Mouse (Mus musculus): ENCODE measurements around the gene Defb28.

Defb28 gene

DNA sequence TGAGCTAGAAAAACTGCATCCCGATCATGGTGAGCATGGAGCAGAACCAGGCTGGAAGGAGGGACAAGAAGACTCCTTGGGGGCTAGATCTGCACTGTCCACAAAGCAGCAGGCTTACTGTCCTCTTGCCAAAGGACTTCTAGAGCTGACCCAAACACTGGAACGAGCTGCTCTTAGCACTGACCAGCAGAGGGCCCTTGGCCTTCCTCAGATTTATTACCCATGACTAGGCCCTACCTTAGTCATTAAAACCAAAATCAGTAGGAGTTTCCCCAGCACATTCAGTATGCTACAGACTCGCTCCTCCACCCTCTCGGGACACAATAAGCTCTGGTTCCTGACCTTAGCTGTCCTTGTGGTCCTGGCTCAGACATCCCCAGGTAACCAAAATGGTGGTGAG lies at the start of gene Defb28:
Defb28 (plus strand) TSS at position 275 of the 400 bp plus-strand sequence.
- no peak for DNase-seq (ENCODE audit: low read depth, low spot score)

DNA sequence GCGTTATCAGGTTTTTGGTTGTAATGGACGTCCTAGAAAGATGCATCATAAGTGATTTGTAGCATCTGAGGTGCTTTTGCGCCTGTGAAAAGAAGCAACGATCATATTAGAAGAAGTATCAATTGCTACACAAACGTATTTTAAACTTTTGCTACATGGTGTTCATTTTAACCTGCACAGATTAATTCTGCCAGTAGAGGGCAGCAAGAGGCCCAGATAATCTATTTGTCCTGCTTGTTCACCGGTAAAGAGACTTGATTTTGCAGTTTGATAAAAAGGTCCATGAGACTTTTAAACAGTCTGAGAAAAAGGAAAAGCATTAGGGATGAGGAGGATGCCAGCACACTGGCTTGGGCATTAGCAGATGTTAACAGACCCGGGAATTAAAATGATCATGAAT lies 47.1 kb upstream of the Defb28 start:
- DNase-seq (ENCODE audit: low read depth, low spot score), result peak; percentile 2

DNA sequence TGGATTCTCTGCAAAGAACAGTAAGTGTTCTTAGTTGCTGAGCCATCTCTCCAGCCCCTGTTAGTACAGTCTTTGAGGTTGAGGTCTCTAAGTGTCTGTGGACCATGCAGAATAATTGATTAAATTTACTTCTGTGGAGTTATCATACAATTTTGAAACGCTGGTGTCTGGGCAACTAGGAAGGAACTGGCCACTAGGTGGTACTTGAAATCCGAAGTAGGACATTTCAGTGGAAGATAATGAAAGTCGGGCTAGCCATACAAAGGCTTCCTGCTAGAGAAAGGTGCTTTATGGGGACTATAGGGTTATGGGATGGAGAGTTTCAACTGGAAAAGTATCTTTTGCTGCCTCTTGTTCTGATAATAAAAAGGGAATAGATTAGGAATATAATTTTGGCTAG lies 45.6 kb upstream of the Defb28 start:
- no peak for DNase-seq (ENCODE audit: low read depth, low spot score)

DNA sequence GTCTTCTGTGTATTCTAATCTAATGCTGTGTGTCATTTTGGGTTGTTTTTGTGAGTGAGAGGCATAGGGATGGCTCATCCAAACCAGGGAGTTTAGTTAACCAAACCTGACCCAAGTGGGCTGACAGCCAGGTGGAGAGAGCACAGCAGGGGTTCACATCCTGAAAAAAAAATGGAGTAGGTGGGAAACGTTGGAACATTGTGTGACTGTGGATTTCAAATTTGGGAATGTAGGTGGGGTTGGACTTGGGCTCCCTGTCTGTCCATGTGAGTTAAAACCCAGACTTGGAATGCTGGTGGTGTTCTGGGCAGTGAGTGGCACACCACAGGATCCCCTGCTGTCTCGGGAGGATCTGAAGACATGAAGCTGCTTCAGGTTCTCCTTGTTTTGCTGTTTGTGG lies 41.3 kb upstream of the Defb28 start, which contains the start of gene Defb20:
Defb20 (plus strand) TSS at position 301 of the 400 bp plus-strand sequence.
- no peak for DNase-seq (ENCODE audit: low read depth, low spot score)

DNA sequence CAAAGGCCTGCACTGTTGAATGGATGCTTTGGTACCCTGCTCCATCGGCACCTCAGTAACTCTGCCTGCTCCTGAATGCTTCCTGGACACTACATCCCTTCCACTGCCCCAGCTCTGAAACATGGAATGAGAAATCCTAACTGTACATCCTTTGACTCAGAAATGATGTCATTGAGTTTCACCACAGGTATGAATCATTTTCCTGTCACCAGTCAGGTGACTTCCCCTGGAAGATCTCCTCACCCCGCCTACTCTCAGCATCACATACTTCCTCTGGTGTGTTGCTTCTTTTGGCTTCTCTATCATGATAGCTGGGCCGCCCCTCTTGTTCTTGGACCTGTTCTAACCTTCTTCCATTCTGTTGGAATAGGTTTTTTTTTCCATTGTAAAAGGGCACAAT lies 37.2 kb upstream of the Defb28 start:
- no peak for DNase-seq (ENCODE audit: low read depth, low spot score)

DNA sequence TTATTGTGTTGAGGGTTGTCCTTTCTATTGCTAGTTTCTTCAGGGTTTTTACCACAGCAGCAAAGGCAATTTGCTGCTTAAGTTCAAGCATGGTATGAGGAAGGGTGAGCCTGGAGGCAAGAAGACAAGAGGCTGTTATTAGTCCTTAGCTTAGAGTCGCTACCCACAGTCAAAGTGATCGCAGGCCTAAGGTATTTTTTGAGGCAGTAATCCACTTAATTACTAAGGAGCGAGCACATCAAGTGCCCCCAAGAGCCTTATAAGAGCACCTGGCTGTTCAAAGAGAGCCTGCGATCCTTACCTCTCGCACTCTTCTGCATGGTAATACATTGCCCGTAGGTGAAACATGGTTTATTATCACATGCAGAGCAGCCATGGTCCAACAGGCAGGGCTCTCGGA lies 36.3 kb upstream of the Defb28 start:
- no peak for DNase-seq (ENCODE audit: low read depth, low spot score)

DNA sequence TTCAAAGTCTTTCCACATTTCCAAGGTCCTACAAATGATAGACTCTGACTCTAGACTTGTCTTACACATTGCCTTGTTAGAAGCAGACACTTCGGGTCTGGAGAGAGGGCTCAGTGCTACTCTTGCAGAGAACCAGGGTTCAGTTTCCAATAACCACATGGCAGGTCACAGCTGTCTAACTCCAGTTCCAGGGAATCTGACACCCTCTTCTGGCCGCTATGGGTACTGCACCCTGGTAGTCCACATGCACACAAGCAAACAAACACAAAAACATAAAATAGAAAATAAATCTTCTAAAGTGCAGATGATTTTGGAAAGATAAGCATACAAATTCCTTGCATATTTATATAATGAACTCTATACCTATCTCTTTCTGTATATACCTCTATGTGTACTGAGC lies 31.0 kb upstream of the Defb28 start:
- no peak for DNase-seq (ENCODE audit: low read depth, low spot score)

DNA sequence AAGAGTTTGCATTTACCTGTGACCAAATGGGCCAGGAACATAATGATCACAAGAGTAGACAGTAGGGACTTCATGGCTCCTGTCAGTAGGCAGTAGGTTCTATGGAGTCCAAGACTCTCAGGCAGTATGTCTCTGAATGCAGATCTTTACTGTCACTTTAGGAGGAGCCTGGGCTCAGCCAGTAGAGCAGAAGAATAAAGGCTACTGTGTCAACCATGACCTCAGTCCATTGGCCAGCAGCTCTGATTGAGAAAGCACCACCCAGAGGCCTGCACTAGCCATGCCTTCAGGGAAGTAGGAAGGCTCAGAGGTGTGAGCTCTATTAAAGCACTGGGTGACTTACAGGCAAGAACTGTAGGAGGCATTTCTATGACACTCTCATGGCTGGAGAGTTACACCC lies 28.0 kb upstream of the Defb28 start, which contains the start of gene Defb22:
Defb22 (minus strand) TSS at position 101 of the 400 bp plus-strand sequence.
- DNase-seq (ENCODE audit: low read depth, low spot score), result no peak

DNA sequence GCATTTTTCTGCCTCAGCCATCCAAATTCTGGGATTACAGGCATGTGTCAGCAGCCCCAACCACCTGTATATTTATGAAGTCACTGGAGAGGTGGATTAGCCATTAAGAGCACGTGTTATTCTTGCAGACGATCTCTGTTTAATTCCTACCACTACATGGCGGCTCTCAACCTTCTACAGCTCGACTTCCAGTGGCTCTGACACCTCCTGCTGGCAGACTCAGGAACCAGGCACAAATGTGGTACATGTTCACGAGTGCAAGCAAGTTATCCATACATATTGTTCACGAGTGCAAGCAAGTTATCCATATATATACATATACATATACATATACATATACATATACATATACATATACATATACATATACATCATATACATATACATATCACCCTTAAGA lies 24.9 kb upstream of the Defb28 start:
- no peak for DNase-seq (ENCODE audit: low read depth, low spot score)

DNA sequence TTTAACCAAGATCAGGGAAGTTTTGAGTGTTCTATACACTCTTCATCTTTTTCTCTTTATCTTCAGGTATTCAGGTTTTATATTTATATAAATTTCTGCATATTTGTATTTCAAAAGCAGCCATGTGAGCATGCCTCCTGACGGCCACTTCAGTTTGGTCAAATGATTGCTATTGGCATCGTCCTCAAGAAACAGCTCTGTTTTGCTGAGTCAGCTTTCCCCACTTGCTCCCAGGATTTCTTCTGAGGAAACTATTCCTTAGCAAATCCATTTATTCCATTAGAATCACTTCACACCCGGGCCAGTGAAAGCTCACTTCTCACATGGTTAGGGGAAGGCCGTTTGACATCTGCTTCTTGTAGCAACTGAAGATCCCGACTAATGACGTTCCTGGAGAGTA lies 20.0 kb upstream of the Defb28 start:
- no peak for DNase-seq (ENCODE audit: low read depth, low spot score)

DNA sequence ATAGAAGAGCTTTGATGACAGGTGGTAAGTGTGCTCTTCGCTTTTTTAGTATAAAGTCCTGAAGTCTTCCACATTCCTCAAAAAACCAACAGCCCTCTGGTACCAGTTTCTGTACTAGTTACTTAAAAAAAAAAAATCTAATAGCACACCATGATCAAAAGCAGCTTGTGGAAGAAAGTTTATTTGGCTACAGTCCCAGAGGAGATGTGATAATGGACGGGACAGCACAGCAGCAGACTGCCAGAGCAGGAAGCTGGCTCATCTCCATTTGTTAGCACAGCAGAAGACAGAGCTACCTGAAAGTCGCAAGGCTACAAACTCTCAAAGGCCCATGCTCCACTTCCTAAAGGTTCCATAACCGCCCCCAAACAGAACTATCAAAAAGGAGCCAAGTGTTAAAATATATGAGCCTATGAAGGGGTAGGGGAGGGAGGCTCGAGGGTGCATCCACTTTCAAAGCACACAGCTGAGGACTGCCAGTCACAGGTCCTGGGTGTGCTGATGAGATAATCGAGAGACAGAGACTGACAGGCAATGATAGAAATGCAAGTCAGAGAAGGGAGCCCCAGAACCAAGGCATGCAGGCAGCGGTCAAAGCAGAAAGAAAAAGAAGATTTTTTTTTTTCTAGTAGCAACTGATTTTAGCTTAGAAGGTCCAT lies 17.7 kb upstream of the Defb28 start:
- no peak for DNase-seq (ENCODE audit: low read depth, low spot score)

DNA sequence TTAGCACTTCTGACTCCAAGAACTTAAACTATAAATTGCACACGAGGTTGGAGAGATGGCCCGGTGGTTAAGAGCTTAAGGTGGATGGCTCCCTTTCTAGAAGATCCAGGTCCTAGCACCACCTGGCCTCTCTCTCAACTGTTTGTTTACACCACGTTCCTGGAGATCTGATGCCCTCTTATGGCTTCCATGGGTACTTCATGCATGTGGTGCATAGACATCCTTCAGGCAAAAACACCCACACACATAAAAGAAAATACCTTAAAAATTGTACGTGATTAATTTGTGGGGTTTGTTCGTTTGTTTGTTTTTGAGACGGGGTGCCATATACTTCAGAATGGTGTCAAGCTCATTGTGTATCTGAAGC lies 17.2 kb upstream of the Defb28 start:
- no peak for DNase-seq (ENCODE audit: low read depth, low spot score)

DNA sequence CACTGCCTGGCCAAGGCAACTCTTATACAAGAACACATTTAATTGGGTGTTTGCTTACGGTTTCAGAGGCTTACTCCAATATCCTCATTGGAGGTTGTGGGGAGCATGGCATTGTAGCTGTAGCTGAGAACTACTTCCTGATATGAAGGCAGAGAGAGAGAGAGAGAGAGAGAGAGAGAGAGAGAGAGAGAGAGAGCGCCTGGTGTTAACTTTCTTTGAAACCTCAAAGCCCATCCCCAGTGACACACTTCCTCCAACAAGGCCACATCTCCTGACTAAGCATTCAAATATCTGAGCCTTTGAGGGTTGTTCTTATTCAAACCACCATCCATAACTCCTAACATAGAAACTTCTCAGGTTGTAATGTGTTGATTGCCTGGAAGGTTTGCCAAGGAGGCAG lies 14.1 kb upstream of the Defb28 start:
- DNase-seq (ENCODE audit: low read depth, low spot score), result no peak

DNA sequence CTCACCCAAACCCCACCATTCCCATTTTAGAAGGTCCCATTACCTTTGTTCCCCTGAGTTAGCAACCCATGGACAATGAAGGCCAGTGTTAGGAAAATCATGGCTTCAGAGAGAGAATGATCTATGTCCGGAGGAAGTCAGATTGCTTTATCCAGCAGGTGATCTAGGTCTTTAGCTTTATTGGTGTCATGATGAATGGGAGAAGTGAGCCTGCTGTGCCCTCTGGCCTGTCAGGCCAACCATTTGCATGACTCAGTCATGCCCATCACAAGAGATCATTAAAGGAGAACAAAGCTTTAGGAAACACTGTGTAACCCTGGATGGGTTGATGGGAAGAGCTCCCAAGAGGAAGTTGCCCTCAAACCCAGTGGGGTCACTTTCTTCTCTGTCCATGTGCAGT lies 6.5 kb upstream of the Defb28 start, which contains the start of gene Defb26:
Defb26 (minus strand) TSS at position 101 of the 400 bp plus-strand sequence.
- no peak for DNase-seq (ENCODE audit: low read depth, low spot score)

DNA sequence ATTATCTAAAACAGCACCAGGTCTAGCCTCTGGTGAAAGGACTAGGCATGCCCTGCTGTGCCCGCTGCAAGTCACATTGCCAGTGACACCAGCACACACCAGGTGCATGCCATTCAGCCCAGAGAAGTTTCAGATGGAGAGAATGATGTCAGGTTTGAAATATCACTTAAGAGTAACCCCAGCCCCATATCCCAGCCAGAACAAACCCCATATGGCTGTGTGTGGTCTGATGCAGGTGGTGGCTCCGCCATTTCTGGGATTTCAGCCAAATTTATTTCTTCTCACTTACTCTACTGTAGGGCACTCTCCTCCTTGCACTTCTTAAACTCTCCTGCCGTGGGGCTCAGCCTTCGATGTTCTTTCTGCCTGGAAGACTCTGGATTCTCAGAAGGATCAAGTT lies 2.0 kb upstream of the Defb28 start:
- no peak for DNase-seq (ENCODE audit: low read depth, low spot score)

DNA sequence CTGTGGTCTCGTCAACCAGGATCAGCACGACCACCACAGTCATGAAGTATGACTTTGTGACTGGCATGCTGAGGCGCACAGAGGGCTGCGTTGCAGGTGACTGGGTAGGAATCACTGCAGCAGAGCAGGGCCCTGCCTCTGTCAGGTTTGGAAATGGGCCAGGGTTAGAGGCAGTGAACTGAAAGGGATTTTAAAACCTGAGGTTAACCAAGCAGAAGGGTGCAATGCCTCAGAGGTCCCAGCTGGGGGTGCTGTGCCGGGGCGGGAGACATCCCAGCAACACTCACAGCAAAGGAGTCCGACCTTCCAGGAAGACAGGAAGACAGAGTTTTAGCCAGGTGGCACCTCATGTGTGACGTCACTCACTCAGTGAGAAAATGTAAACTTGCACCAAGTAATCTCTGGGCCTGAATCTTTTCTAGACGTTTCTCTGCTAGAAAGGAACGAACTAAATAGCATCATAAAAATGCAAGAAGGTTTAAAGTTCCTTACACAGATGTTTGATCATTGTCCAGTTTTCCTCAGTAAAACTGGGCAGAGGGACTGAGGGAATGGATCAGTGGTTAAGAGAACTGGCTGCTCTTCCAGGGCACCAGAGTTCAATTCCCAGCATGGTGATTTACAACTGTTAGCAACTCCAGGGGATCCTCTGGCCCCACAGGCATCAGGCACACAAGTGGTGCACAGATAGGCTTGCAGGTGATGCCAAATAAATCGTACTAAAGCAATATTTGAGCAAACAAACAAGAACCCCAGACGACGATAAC lies 22.1 kb downstream of the Defb28 start, which contains the start of gene Defb29:
Defb29 (minus strand) TSS at position 155 of the 767 bp plus-strand sequence.
- no peak for DNase-seq (ENCODE audit: low read depth, low spot score)

DNA sequence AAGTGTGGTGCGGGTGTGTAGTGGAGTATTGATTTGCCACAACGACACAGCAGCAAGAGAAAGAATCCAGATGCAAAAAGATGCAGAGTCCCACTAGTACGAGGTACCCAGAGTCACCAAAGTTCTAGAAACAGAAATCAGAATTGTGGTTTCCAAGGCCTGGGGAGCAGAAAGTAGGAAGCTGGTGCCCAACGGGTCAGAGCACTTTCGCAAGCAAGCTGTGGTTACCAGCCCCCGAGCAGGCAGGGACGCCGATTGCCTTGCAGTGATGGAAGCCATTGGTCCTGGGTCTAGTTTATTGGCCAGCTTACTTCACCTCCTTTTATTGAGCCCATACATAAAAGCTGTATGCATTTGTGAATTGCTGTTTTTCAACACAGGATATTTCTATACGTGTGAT lies 23.9 kb downstream of the Defb28 start:
- no peak for DNase-seq (ENCODE audit: low read depth, low spot score)

DNA sequence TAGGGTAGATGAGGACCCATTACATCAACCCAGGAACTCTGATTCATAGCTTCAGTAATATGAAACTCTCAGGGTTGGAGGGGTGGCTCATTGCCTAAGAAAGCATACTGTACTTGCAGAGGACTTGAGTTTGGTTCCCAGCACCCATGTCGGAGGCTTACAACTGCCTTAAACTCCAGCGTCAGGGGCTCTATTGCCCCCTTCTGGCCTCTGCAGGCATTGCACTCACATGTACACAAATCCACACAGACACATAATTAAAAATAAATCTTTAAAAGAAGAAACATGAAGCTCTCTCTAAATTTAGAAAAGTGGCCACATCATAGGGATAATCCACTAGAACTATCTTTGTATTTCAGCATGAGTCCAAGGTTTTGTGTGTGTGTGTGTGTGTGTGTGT lies 24.8 kb downstream of the Defb28 start:
- no peak for DNase-seq (ENCODE audit: low read depth, low spot score)

DNA sequence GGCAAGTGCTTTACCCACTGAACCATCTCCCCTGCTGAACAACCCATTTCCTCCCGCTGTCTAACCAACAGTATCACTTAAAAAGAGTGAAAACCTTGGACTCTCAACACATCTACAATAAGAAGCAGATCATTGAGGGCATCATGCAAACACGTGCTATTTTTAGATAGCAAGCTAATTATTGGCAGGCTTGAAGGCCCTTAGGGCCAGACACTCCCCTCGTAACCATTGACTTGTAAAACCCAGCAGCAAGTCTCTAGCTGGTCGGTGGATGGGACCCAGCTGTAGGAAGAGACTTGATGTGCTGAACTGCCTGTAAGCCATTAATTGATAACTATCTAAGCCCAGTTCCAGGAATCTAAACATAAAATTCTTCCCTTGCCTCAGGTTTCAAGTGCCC lies 25.4 kb downstream of the Defb28 start:
- no peak for DNase-seq (ENCODE audit: low read depth, low spot score)

DNA sequence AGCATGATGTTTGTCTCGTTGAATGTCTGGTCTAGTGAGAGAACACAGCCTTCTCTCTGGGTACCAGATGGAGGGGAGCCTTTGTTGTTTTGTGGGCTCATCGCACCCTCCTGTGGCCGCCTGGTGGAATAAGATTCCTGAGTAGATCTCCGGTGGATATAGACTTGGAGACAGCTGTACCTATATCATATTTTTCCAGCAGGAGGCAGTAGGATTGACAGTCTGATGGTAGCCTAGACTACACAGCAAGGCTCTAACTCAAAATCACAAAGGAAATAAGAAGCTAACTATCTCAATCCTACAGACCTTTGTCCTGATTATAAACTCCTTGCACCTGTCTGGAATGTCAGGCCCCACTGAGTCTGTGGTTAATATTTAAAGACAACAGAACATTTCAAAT lies 26.6 kb downstream of the Defb28 start:
- DNase-seq (ENCODE audit: low read depth, low spot score), result no peak

DNA sequence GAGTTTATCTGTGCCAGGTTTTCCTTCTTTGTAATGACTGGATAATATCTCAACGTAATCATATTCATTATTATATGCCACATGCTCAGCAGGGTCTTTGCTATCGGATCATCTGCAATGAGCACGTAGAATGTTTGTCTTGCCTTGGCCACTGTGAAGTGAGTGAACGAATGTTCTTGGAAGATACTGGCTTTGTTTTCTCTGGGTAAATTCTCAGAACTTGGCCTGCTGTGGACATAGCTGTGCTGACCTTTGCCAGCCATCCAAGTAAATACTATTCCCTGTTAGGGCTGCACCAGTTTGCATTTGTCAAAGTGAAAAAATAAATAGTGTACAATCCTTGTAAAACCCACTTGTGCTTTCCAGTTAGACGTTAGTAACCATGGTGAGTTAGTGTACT lies 30.1 kb downstream of the Defb28 start:
- DNase-seq (ENCODE audit: low read depth, low spot score), result no peak

DNA sequence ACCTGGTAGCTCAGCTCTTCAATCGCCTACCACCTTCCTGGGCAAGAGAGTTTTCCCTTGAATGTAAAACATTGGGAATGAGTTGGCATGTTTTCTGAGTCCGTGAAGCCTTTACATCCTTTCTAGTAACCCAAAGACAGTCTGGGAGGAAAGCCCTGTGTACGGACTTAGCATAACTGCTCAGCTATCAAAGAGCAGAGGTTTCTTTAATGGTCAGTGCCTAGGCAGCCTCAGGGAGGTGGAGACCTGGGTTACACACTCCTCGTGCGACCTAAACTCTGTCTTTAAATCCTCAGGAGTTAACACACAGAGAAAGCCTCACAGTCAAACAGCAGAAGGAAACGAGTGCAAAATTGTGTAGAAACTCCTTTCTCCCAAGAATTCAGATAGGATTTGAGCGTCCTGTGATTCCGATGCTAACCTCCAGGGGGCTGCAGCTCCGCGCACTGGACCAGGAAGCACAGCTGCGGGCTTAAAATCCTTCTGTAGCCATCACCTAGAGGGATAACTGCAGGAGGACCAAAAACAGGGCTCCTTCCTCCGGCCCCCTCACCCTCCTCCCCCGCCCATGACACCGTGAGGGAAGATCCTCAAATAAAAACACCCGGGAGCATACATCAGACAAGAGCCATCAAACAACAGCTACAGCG lies 35.8 kb downstream of the Defb28 start:
- no peak for DNase-seq (ENCODE audit: low read depth, low spot score)

DNA sequence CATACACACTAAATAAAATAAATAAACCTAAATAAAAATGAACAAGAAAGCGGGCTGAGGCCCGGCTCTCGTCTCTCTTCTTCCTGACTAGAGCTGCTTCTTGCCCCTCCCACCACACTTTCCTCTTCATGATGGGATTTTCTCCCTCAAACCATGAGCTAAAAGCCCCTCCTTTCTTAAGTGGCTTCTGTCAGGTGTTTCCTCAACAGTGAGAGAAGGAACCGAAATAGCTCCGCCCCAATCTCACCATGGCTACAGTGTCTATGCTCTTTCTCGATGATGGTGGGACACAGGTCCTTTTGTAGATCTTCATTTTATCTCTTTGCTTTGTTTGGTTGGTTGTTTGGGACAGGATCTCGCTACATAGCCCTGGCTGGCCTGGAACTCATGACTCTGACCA lies 38.6 kb downstream of the Defb28 start:
- DNase-seq (ENCODE audit: low read depth, low spot score), result no peak

Data from skeletal muscle tissue, adult 2 months (tissue).